Mouse (Mus musculus) lung, adult 2 months (tissue): ENCODE measurements at regions not wholly inside any gene's neighbourhood (a gene's known extent, or its start where the extent isn't known, plus 50 kb on each side); places are given as distances from the start of the nearest gene placed in this dataset.

Experiments used
- DNase-seq: peaks from one replicate; pipeline ENCODE4 v3.0.0; 2022
- H3K4me1 ChIP-seq: fragments of 200-500 bp; 2 replicates; pipeline ENCODE4 v1.6.1; 2011; ENCODE audit warnings: low read length; ENCODE audit not compliant: control insufficient read depth, insufficient read depth
- H3K4me3 ChIP-seq: fragments of 200-500 bp; replicated peaks from 2 replicates; pipeline ENCODE3; 2011; ENCODE audit warnings: low read depth, mild to moderate bottlenecking, control low read depth, low read length; ENCODE audit errors: extremely low read depth
- CTCF ChIP-seq: fragments of 200-500 bp; IDR thresholded peaks from 2 replicates; pipeline ENCODE4 v1.5.1; 2011; ENCODE audit warnings: mild to moderate bottlenecking, low read length, control low read depth; ENCODE audit not compliant: insufficient read depth
- POLR2A ChIP-seq: fragments of 200-500 bp; IDR thresholded peaks from 2 replicates; pipeline ENCODE4 v1.6.1; 2011; ENCODE audit warnings: low read depth, mild to moderate bottlenecking, control low read depth, low read length, borderline replicate concordance; ENCODE audit errors: extremely low read depth
- WGBS: fragments of 180-500 bp; shearing (Covaris S2); methylation state at CpG from one replicate; pipeline ENCODE4 v1.1.7; 2018; 5-methylcytosine and 5-hydroxymethylcytosine counted together

GRCm38 (mm10) chr6:147747945-147748344 lies 272.3 kb downstream of the Ccdc91 start:
- TF ChIP-seq CTCF (no peak), POLR2A (no peak)
- no peak for DNase-seq
- Histone ChIP-seq H3K4me1 (peaks cover 4% of the 10 kb centered on the region), H3K4me3 (no peak overlapping the region)

- Histone ChIP-seq H3K4me1 (peaks cover 4% of the 10 kb centered on the region), H3K4me3 (no peak overlapping the region)
- no peak for DNase-seq
- WGBS: 40% methylated on average over 2 of the region's 2 CpGs
- TF ChIP-seq CTCF: no peak
- TF ChIP-seq POLR2A: no peak
Observed at GRCm38 (mm10) chr6:147752301-147752700, 276.7 kb downstream of the Ccdc91 start.

GRCm38 (mm10) chr6:147753828-147754227 lies 278.2 kb downstream of the Ccdc91 start:
- peaks cover 4% of the 10 kb centered on the region for H3K4me1 ChIP-seq
- no peak overlapping the region for H3K4me3 ChIP-seq
- DNase-seq: no peak
- 82% methylated on average over 2 of the region's 2 CpGs for WGBS
- no peak for TF ChIP-seq POLR2A

GRCm38 (mm10) chr6:147755750-147756523 lies 280.3 kb downstream of the Ccdc91 start:
- Histone ChIP-seq H3K4me3 (no peak overlapping the region), H3K4me1 (peaks cover 4% of the 10 kb centered on the region)
- WGBS: 84% methylated on average over 7 of the region's 7 CpGs
- TF ChIP-seq CTCF (no peak), POLR2A (no peak)
- DNase-seq: no peak

GRCm38 (mm10) chr6:147759485-147759884 lies 283.9 kb downstream of the Ccdc91 start:
- WGBS: 53% methylated on average over 7 of the region's 7 CpGs
- Histone ChIP-seq H3K4me1 (no peaks in the 10 kb centered on the region; the same call in 1 of the 2 replicates), H3K4me3 (no peak overlapping the region)
- no peak for DNase-seq
- TF ChIP-seq POLR2A: no peak

GRCm38 (mm10) chr6:147760113-147760512 lies 284.5 kb downstream of the Ccdc91 start:
- H3K4me1 ChIP-seq: no peaks in the 10 kb centered on the region; the same call in 1 of the 2 replicates
- WGBS: 36% methylated on average over 2 of the region's 2 CpGs
- no peak for TF ChIP-seq POLR2A
- no peak for TF ChIP-seq CTCF
- DNase-seq: no peak
- H3K4me3 ChIP-seq: no peak overlapping the region

- Histone ChIP-seq H3K4me3 (no peak overlapping the region), H3K4me1 (no peaks in the 10 kb centered on the region; the same call in 1 of the 2 replicates)
- 55% methylated on average over 1 of the region's 1 CpGs for WGBS
- TF ChIP-seq CTCF (no peak), POLR2A (no peak)
- no peak for DNase-seq
Observed at GRCm38 (mm10) chr6:147765241-147765640, 281.8 kb upstream of the Far2 start.

- DNase-seq: no peak
- Histone ChIP-seq H3K4me3 (no peak overlapping the region), H3K4me1 (no peaks in the 10 kb centered on the region)
- TF ChIP-seq POLR2A: no peak
- TF ChIP-seq CTCF: no peak
- 81% methylated on average over 5 of the region's 5 CpGs for WGBS
Observed at GRCm38 (mm10) chr6:147769180-147769579, 277.9 kb upstream of the Far2 start.

- no peak overlapping the region for H3K4me3 ChIP-seq
- no peak for DNase-seq
- TF ChIP-seq CTCF (no peak), POLR2A (no peak)
Observed at GRCm38 (mm10) chr6:147770034-147770433, 277.0 kb upstream of the Far2 start.

GRCm38 (mm10) chr6:147771411-147771810 lies 275.6 kb upstream of the Far2 start:
- no peak for DNase-seq
- H3K4me3 ChIP-seq: no peak overlapping the region
- no peak for TF ChIP-seq POLR2A
- TF ChIP-seq CTCF: no peak
- WGBS: 20% methylated on average over 4 of the region's 4 CpGs
- no peaks in the 10 kb centered on the region for H3K4me1 ChIP-seq

More at GRCm38 (mm10) chr6:147770034-147770433, 277.0 kb upstream of the Far2 start:
- H3K4me1 ChIP-seq: no peaks in the 10 kb centered on the region

- TF ChIP-seq POLR2A (no peak), CTCF (no peak)
- 81% methylated on average over 10 of the region's 10 CpGs for WGBS
Observed at GRCm38 (mm10) chr6:147773904-147774303, 273.2 kb upstream of the Far2 start.

More at GRCm38 (mm10) chr6:147773904-147774303, 273.2 kb upstream of the Far2 start:
- Histone ChIP-seq H3K4me3 (no peak overlapping the region), H3K4me1 (no peaks in the 10 kb centered on the region)
- no peak for DNase-seq
